Mouse (Mus musculus) urinary bladder, postnatal 10 days (tissue): ENCODE measurements around the gene Grb10.

ENCODE experiments used
- DNase-seq: peaks from one replicate; pipeline ENCODE4 v3.0.0; 2022; ENCODE audit warnings: low spot score

Gene Grb10

DNA sequence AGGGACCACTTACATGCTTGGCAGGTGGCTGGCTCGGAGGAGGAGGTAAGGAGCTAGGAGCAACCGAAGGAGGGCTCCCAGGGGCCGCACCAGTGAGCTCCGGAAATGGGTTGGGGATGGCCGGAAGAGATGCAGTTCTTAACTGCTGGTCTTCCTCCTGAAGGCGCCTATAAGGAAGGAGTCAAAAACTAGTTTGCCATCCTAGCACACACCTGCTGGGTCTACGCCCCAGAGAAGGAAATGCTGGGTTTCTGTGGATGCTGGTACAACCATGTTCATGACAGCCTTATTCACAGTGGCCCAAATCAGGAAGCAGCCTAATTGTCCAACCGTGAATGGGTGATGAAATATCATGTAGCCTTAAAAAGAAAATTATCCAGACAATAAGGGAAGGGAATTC, 71.0 kb downstream of the Grb10 start:
- DNase-seq = no peak

DNA sequence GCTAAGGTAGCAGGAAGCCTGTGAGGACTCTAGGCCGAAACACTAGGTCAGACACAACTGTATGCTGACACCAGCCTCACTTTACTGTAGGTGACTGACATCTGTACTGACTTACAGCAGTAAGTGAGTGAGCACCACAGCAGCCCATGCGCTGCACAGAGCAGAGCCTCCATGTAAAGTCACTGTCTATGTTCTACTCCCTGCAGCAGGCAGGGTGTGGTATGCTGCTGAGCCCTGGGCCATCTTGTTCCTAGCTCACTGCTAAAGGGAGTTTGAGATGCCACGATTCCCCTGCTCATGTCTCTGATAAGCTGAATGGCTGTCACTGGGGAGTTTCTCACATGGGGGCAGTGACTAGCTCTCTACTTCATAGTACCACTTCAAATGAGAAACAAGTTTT, 72.3 kb downstream of the Grb10 start:
- no peak for DNase-seq

DNA sequence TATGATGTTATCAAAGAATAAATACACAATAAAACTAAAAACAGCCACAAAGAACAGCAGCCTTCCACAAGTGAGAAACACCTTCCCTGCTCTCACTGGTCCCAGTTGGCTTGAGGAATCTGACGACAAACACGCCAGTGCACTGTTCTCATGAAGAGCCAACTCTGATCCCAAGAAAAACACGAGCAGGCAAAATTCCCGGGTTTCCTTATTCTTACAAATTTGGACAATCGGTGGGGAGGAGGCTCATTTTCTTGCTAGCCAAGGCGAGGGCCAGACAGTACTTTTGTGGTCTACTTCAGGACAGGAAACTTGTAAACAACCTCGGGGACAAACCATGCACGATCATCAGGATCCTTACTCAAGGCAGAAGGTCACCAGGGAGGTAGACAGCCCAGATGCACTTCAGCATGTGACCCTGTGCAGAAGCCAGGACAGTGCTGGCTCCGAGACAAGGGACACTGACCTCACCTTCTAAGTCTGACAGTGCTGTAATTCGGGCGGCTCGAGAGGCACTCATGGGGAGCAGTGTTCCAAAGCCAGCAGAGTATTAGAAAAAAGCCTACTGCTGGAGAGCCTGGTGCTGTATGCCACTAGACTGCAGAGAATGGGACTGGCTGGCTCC, 72.9 kb downstream of the Grb10 start:
- DNase-seq = no peak

DNA sequence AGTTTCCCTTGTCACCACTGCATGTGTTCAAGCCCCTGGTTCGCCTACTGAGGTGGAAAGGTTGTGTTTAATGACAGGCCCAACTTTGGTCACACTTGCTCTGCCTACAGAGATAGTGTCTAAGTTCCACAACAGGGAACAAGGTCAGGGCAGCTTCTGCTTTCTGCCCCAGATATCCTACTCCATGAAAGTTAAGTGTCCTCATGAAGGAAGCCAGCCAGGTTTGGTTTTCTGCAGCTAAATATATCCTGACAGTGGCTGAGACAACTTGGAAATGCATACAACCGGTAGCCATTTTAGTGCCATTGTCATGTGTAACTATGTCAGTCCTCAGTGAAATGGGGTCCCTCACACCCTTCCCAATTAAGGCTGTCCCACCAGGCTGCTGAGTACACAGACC, 73.8 kb downstream of the Grb10 start:
- DNase-seq = no peak

DNA sequence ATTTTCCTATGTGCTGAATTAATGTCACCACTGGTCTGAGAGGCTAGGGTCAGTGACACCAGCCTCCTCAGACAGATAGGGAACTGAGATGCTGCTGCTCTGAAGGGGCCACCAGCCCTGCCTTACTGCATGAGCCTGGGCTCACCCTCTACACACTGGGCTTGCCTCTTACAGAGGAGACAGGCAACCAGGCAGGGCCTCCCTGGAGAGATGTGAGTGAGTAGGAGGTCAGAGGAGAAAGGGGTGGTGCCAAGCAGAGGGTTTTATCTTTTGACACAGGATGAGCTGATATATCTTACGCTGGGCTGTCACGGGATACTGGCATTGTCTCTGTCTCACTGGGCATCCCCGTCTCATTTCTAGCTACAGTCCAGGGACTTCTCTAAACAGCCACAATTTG, 74.9 kb downstream of the Grb10 start:
- DNase-seq = no peak

DNA sequence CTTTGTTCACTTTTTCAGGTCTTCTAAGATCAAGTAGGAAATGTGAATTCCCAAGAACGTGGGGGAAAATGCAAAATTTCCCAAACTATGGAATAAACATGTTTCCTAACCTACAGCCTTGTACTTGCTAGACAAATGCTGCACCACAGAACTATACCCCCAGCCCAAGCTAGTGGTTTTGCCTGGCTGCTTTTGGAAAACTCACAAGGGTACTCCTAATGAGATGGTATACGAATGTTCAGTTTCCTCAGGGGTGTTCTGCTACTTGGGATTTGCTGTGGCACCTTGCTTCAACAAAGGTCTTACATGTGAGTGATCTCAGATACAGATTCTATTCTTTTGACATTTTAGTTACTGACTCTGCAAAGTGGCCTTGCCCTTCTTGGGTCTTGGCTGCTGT, 75.4 kb downstream of the Grb10 start:
- no peak for DNase-seq

DNA sequence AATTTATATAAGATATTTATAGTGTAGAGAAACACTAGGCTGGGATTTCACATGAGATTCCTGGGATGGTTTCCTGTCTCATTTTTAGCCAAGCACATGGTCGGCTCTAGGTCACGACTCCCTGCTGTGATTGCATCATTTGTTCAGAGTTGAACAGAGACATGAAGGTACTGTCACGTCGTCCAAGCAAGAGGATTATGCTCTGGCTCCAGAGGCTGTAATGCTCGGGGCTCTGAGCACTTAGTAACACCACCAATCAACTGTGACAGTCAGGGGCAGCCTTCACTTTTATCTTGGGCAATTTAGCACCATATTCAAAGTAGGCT, 75.9 kb downstream of the Grb10 start:
- no peak for DNase-seq

DNA sequence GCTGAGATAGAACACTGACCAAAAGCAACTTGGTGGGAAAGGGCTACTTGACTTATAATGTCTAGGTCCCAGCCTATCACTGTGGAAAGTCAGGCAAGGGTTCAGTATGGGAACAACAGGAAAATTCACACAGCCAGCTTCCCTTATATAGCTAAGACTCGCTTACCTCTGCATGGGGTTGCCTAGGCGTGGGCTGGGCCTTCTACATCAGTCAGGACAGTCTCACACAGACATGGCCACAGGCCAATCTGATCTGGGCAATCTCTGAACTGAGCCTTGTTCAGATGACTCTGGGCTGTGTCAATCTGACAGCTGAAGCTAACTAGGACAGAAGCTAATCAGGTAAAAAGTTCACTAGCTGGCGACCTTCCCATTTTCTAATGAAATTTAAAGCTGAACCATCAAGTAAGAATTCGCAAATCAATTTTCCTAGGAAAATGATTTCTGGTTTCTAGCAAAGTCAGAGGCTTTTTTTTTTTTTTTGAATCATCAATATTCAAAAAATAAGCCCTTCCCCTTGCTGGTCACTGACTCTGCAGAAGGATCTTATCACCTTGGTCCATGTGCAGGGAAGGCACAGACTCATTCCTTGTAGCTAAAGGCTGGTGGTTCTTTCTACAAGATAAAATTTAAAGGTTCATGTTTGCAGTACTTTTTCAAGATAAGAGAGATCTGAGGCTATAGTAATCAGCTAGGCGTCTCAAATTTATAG, 76.4 kb downstream of the Grb10 start:
- DNase-seq = no peak

DNA sequence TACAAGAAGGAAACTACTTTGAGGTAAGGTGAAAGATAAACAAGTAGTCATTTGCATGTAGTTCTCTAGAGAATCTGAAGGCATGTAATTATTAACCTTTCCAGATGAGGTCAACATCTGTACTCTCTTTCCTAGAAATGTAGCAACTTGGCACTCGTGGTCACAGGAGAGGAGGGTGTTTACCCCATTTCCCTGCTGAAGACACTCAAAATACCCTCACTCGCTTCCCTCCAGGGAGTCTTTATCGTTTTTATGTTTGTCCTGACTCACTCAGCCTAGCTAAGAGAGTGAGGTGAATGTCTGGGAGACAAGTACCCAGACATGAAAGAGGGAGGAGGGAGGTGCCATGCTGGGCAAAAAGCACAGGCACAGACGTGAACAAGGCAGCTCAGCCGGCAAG, 77.6 kb downstream of the Grb10 start:
- no peak for DNase-seq

DNA sequence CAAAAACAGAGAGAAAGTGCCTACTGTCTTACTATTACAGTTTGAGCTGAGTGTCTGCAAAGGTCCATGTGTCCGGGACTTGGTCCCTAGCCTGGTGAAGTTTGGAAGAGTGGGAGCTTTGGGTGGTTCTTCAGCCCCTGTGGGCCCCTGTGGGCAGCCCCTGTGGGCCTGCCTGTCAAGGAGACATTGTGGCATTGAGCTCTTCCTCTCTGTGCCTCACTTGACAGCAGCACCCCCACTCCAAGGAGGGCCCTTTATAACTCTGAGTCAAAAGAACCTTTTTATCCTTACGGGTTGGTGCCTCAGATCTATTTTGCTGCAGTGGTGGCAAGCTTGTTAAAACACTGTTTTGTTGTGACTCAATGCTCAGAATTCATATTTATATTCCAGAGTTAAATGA, 78.3 kb downstream of the Grb10 start:
- no peak for DNase-seq

DNA sequence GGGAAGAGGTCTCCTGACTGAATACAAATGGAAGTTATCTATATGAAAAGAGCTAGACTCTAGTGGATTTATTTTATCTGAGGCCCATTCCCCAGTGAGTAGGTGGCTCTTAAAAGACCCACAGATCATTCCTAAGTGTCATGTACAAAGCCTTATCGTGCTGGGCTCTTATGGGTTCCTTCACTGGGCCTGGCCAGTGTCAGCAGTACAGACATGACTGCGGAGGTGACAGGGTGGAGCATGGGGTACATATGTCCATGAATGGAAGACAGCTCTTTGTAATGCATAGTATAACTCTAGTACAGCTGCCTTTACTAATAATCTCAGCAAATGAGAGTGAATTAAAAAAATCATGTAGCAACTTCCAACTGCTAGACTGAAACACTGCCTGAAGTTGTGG, 80.0 kb downstream of the Grb10 start:
- no peak for DNase-seq

DNA sequence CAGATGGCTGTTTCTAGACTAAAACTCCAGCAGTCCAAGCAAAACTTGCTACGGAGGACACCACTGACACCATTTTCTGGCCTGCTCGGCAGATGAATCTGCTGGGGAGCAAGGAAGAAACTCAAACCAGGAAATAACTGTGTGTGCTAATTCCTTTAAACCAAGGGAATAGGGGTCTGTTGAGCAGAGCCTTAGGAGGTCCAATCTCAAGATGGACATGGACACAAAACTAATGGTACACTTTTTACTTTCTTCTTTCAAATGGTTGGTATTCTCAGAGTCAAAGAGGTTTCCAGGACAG, 80.5 kb downstream of the Grb10 start:
- no peak for DNase-seq

DNA sequence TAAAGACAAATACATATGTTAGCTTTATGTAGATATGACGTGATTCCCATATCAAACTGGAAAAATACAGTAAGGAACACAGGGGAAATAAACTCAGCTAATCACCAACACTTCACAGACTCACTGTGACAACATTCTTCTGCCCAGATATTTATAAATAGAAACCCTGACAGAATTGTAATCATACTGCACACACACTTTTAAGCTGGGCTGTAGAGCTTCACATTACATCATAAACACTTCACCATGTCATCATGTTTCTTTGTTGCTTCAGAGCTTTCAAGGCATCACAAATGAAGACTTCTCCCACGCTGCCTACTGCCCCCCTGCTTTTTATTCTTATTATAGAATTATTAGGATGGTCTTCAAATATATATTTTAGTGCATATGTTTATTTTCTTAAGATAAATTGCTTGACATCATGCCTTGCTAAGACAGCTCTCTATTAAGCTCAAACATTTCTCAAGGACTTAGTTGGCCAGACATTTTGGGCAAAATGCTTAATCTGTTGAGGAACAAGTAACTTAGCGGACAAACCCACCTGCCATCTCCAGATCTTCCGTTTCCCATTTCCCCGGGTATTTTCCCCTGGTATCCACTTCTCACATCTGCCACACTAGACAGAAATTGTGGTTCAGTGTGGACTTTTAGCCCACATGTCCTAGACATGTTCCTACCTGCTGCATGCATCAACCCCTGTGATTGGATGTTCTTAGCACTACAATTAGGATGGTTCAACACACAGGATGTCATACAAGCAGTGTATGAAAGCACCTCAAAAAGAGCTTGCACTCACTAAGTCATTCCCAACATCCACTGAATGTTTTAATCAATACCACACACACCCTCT, 81.0 kb downstream of the Grb10 start:
- DNase-seq = no peak

DNA sequence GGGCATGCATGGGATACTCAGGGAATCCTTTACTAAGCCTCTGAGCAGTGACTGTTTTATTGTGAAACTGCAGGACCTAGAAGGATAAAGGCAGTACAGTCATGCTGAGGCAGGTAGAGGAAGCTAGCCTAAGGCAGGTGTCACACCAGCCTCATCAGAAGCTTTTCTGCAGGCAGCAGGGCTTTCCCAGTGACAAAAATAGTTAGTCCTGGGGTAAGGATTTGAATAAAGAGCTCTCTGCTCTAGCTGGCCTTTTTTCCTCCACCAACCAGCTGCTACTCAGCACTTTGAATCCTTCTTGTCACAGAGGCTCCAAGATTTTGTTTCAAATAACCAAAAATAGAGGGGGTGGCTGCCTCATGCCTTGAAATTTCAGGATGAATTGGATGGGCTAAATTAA, 82.7 kb downstream of the Grb10 start:
- DNase-seq = no peak

DNA sequence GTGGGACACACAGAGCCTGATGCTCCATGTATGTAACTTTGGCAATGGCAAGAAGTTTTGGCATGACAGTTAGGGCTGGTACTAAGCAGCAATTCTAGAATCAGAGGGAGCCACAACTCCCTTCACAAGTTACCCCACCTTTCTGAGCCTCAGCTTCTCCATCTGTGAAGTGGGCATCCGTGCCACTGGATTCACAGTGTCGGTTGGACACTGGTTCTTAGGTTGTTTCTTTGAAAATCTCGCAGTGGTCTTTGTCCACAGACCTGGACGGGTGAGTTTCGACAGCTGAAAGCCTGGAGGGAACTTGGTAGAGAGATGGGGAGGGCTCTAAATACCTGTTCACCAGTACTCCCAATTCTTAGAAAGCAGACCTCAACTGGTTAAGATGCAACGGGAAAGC, 83.9 kb downstream of the Grb10 start:
- DNase-seq = no peak

DNA sequence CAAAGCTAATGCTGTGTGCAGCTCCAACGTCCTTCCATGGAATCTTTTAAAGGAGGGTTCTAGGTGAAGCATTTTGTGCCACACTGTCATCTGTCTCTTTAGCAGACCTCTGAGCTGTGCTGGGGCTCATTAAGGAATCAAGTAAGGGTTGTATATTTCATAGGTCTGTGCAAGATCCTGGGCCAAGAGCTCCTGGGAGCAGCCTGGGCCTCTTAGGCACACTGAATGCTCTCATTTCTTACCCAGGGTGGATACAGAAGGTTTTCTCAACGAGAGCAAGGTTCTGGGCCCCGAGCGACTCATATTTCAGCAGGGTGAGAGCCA, 84.4 kb downstream of the Grb10 start:
- no peak for DNase-seq

DNA sequence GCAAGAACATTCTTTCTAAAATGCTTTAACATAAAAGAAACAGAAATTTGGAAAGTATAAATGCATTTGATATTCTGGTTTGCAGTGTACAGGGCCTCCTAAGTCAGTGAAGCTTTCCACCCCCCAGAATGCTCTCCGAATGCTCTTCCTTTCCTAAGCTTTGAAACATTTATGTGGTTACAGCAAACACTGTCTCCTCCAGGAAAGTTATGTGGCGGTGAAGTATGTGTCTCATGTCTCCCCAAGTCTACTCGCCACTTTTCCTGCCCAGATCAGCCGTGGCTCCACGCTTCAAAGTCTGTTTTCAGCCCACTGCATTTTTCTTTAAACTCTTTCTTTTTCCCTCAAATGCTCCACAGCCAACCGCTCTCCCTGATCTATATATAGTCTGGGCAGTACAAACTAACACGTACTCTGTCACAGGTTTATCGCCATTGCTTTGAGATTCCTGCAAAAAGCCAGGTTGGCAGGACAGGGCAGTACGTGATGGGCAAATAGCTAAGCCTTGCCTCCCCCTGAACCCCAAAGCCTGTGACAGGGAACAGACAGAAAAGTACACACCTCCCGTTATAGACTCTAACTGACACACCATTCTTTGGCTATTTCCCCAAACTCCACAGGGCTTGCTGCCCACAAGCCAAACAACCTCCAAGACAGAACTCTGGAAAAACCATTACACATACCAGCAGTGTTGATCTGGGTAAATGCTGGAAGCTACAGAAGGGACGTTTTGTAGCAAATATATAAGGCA, 84.9 kb downstream of the Grb10 start:
- DNase-seq = no peak

DNA sequence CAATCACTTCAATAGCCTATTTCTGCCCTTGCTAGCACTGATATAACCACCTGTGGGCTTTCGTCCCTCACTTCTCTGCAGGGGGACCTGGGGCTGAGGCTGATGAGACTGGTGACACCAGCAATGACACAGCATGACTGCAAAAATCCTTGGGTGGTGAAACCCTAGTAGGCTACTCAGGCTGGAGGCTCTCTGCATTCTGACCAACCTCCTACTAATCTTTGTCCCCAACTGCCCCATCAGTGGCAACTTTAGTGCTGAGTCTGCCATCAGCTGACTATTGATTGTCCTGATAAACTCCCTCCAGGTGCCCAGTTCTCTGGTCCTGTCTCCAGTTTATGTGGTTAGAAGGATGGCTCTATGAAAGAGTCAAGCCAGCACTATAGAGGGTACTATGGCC, 85.9 kb downstream of the Grb10 start:
- DNase-seq = no peak

DNA sequence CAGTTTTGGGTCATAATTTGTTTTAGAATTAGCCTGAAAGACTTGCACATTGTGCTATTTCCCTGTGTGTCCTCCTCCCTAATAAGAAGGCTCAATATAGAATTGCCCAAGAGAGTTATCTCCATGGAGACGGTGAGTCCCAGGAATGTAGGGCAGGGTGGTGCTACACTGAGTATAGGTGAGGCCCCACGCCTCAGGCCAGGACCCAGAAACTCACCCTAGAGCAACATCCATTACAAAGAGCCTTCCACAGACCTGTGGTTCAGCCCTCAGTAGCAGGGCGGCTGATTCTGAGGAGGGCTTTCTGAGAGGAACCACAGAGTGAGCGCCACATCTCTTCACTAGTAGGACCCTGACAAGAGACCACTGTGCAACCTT, 89.5 kb downstream of the Grb10 start:
- no peak for DNase-seq

DNA sequence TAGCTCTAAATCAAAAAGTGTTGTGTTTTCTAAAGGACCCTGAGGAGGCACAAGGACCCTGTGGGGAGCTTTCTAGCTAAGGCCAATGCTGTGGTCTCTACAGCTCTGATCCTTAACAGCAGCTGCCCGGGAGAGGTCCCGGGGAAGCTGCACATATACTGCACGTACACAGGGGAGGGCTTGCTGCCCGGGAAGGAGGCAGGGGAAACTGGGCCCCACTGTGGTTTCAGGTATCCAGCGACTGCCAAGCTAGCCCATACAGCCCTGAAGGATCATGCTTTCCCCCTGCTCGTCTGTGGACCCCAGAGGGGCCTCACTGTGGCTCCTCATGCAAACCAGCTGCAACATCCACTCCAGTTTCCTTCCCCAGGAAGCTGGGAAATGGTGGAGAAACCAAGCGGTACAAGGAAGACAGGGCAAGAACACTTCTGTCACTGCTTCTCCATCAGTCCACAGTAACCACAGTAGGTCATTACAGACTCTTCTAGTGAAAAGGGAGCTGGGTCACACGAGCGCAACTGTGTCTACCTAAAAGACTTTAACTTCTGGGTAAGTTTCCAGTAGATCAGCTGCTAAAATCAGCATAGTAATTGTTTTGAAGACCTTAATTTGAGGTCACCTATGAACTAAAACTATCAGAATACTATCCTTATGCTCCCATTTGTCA, 90.0 kb downstream of the Grb10 start:
- no peak for DNase-seq

DNA sequence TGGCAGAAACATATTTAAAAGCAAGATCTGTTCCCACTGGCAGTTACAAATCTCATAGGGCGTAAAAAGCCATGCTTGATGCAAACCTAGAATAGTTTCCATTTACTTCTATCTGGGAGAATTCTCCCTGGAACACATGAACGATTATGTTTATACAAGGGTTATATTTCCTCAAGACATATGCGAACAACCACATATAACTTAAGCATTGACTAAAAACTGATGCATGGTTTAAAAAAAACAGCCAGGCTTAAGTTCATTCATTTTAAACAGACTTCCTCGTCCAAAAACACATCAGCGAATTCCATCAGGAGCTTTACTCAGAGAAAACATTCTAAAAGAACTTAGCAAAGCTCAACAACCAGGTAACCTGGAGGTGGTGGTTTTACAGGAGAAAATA, 90.6 kb downstream of the Grb10 start:
- no peak for DNase-seq

DNA sequence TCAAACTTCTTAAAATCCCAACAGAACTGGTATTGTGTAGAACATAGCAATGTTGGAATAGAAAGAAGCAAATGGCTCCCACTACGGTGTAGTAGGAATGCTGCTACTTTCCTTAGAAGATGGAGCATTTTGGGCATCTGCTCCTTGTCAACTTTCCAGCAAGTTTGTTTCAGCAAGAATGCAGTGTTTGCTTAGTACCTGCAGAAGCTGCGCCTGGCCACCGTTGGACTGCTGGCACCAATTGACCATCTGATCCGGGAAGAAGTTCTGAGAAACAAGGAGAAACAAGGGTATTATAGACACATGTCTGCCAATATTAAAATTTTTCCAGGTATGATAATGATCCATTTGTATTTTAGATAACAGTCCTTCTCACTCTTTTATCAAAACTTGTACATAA, 92.7 kb downstream of the Grb10 start:
- DNase-seq = no peak

DNA sequence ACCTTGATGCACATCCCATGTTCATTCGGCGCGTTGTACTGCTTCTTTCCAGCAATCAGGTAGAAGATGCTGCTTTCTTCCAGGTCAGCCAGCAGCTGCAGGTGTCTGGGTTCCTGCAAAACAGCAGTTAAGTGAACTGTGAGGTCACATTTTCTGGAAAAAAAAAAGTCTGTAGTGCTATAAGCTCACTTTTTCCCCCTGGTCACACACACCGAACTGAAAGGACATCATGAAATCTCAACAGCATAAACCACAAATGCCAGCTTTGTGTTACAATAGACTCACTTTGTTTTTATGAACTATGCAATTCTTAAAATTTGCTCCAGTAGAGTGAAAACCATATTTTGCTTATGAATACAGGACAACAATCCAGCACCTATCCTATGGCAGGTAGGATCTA, 93.7 kb downstream of the Grb10 start:
- no peak for DNase-seq
